Mouse (Mus musculus): ENCODE results near the gene Tnfrsf23.
A peak's percentile ranks its signal among the peaks of the same experiment; 100 is the strongest.
"Not testable (repeated sequence)": the region's sequence is repeated elsewhere in the genome, so short reads cannot be mapped to it uniquely, and the experiment has no call there.

Gene Tnfrsf23

GRCm38 (mm10) chr7:143681566-143681965 lies 4.1 kb downstream of the Tnfrsf23 start:
- DNase-seq (ENCODE audit: low spot score), result no peak

- DNase-seq (ENCODE audit: low spot score), result not testable (repeated sequence)
Observed at GRCm38 (mm10) chr7:143680836-143681235, 4.8 kb downstream of the Tnfrsf23 start.

GRCm38 (mm10) chr7:143679650-143680049 lies 6.0 kb downstream of the Tnfrsf23 start:
- not testable (repeated sequence) for DNase-seq (ENCODE audit: low spot score)

- DNase-seq (ENCODE audit: low spot score), result no peak
Observed at GRCm38 (mm10) chr7:143666427-143667311, 19.0 kb downstream of the Tnfrsf23 start.

DNA sequence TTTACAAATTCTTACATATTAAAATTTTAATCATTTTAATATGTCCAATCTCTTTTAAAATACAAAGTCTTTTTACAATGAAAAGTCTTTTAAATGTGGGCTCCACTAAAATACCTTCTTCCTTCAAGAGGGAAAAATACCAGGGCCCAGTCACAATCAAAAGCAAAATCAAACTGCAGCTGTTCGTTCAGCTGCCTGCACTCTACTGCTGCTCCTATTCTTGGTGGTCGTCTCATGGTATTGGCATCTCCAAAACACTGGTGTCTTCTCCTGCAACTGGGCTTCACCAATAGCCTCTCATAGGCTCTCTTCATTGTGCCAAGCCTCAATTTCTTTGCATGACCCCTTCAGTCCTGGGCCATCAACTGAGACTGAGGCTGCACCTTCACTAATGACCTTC lies 22.2 kb downstream of the Tnfrsf23 start:
- no peak for DNase-seq (ENCODE audit: low spot score)

- DNase-seq (ENCODE audit: low spot score), result no peak
Observed at GRCm38 (mm10) chr7:143660797-143661196, 24.9 kb downstream of the Tnfrsf23 start.

- DNase-seq (ENCODE audit: low spot score), result not testable (repeated sequence)
Observed at GRCm38 (mm10) chr7:143649769-143650346, 35.8 kb downstream of the Tnfrsf23 start.

- peak; percentile 82 for DNase-seq (ENCODE audit: low spot score)
Observed at GRCm38 (mm10) chr7:143649034-143649768, 36.5 kb downstream of the Tnfrsf23 start, which contains the start of gene Tnfrsf22. Gene Tnfrsf22 (minus strand): TSS chr7:143649661.

DNA sequence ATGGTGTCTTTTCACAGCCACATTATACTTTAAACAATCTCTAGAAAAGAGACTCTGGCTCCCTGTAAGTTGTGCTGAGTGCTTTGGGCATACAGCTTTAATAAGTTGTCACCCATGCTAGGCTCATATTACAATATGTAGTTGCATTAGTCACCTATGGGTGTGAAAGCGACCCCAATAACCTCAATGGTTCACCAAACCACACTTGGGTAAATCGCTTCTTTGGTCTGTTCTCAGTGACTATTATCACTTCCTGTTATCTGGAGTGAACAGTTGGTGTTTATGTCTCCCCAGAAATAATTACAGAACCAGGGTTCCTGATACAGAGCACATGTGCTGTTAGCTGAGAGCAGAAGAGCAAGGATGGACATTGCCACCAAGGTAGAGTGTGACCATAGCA lies 41.7 kb downstream of the Tnfrsf23 start:
- not testable (repeated sequence) for DNase-seq (ENCODE audit: low spot score)

DNA sequence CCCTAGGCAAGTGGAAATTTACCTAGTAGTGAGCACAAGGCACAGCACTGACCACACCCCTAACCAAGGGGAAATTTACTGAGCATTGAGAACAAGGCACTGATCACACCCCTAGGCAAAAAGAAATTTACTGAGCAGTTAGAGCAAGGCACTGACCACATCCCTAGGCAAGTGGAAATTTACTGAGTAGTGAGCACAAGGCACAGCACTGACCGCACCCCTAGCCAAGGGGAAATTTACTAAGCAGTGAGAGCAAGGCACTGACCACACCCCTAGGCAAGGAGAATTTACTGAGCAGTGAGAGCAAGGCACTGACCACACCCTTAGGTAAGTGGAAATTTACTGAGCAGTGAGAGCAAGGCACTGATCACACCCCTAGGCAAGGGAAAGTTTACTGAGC lies 49.0 kb downstream of the Tnfrsf23 start:
- DNase-seq (ENCODE audit: low spot score), result no peak

DNA sequence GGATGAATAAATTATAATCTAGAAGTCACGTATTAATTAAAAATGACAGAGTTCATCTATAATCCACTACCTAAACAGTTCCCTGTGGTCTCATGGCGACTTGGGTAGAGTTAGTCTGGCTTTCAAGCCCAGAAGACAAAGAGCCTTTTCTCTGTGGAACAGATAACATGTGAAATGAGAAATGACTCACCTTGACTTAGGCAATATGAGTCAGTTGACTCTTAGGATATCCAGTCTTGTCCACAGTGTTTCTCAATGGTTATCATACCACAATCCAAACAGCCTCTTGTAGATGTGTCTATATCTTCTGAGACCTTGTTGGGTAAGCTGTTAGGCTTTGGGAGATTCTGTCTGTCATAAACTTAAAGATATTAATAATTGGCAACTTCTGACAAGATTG lies 54.2 kb downstream of the Tnfrsf23 start:
- no peak for DNase-seq (ENCODE audit: low spot score)

DNA sequence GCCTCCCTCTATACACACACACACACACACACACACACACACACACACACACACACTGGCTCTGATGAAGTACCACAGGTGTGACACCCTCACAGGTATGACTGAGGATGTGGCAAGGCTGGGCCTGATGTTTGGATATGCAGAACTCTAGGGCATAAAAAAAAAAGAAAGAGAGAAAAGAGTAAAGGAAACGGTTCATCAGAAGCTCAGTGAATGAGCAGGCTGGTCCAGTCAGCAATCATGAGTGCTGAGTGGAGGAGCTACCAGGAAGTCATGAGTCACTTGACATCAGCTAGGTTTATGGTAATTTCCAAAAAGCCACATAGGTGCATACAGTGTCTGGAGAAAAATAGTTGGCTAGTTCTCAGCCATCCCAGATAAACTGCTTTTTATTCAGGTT lies 56.2 kb downstream of the Tnfrsf23 start:
- DNase-seq (ENCODE audit: low spot score), result no peak

DNA sequence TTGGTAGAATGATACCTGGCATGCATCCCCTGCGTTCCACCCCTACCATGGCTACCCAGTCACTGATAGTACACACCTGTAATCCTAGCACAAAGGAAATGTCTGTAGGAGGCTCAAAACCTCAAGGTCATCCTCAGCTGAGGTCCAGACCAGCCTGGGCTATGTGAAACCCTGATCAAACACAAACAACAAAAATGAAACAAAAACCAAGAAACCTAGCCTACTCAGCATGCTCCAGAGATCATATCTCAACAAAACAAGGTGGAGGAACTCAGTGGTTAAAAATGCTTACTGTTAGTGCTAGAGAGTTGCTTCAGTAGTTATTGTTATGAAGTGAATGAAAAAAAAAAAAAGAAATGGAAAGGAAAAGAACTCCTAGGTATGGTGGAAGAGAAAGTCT lies 57.1 kb downstream of the Tnfrsf23 start, which contains the start of gene Tnfrsf26:
Gene Tnfrsf26, minus strand, starts transcription at position 183 of the 400 bp plus-strand sequence.
- DNase-seq (ENCODE audit: low spot score), result no peak

- no peak for DNase-seq (ENCODE audit: low spot score)
Observed at GRCm38 (mm10) chr7:143627555-143628286, 58.0 kb downstream of the Tnfrsf23 start.

GRCm38 (mm10) chr7:143626178-143626577 lies 59.5 kb downstream of the Tnfrsf23 start:
- no peak for DNase-seq (ENCODE audit: low spot score)

DNA sequence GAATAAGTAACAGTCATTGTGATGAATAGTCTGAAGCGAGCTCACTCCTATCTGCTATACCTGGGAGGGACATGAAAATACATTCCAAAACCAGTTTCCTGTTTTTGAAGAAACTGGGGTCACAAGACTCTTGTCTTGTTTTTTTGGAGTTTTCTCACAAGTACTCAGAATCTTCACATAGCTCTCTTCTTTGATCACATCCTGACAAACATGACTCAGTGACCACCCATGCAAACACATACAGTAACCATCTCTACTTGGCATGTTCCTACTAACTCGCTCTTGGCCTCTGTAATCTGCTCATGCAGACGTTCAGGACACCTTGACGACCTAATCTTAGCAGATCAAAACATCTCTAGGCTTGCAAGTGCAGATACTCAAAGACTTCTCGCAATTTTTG lies 60.5 kb downstream of the Tnfrsf23 start:
- DNase-seq (ENCODE audit: low spot score), result no peak

GRCm38 (mm10) chr7:143624561-143624960 lies 61.1 kb downstream of the Tnfrsf23 start:
- DNase-seq (ENCODE audit: low spot score), result no peak

DNA sequence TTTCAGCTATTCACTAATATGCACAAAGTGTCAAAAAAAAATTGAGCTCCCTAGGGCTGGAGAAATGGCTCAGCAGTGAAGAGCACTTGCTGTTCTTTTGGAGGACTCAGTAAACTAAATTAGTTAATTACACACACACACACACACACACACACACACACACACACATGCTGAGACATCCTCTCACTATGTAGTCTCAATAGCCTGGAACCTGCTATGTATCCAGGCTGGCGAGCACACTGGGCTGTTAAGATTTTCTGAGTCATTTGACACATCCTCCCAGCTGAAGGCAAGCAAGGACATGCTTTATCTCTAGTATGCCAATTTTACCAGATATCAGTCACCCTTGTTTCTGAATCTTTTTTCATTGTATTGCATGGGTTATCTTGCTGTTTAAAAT lies 64.7 kb downstream of the Tnfrsf23 start:
- DNase-seq (ENCODE audit: low spot score), result no peak

Data from testis, postnatal 14 days (tissue).